Mouse (Mus musculus) liver, embryonic 12.5 days (tissue): ENCODE measurements around the gene Sphk1. TPM values are rescaled to one million over a fixed set of nuclear protein-coding genes. Genes with fewer than 3 reads are reported as not detected.

ENCODE experiments used
- ATAC-seq: fragments of 200-750 bp; cut with Nextera tagmentation; 2 replicates; pipeline ENCODE4 v1.8.0; 2017; ENCODE audit warnings: moderate number of reproducible peaks, mild to moderate bottlenecking, moderate library complexity
- H3K27ac ChIP-seq: fragments of 300-500 bp; sonication (generic); 2 replicates; pipeline ENCODE4 v1.5.1; 2016; ENCODE audit warnings: mild to moderate bottlenecking
- H3K27me3 ChIP-seq: fragments of 300-500 bp; sonication (generic); replicated peaks from 2 replicates; pipeline ENCODE4 v1.6.1; 2016; ENCODE audit warnings: mild to moderate bottlenecking, moderate library complexity
- H3K36me3 ChIP-seq: fragments of 300-500 bp; sonication (generic); 2 replicates; pipeline ENCODE4 v1.6.1; 2016; ENCODE audit warnings: mild to moderate bottlenecking, moderate library complexity
- H3K4me1 ChIP-seq: fragments of 300-500 bp; sonication (generic); 2 replicates; pipeline ENCODE4 v1.6.1; 2016
- H3K4me2 ChIP-seq: fragments of 300-500 bp; sonication (generic); 2 replicates; pipeline ENCODE4 v1.6.1; 2016; ENCODE audit warnings: mild to moderate bottlenecking, moderate library complexity
- H3K4me3 ChIP-seq: fragments of 300-500 bp; sonication (generic); 2 replicates; pipeline ENCODE4 v1.5.1; 2016; ENCODE audit warnings: mild to moderate bottlenecking, moderate library complexity
- H3K9ac ChIP-seq: fragments of 300-500 bp; sonication (generic); 2 replicates; pipeline ENCODE4 v1.6.1; 2016; ENCODE audit warnings: mild to moderate bottlenecking, moderate library complexity
- H3K9me3 ChIP-seq: fragments of 300-500 bp; sonication (generic); replicated peaks from 2 replicates; pipeline ENCODE4 v1.6.1; 2016; ENCODE audit warnings: mild to moderate bottlenecking, moderate library complexity
- WGBS: fragments of 180-500 bp; shearing (Covaris S2); methylation state at CpG from one replicate; pipeline ENCODE4 v1.1.7; 2016; ENCODE audit not compliant: insufficient replicate concordance; 5-methylcytosine and 5-hydroxymethylcytosine counted together
- polyA plus RNA-seq: library from polyadenylated mRNA; unstranded; fragments of >200 nt; fragmentation: Nextera tagmentation; extraction: Ambion mirVana; gene quantifications from 2 replicates; pipeline ENCODE4 v1.2.1, GENCODE M21; 2016

Sphk1 gene
- polyA plus RNA-seq, 1 experiment from 2014 or later = 26.9 TPM

GRCm38 (mm10) chr11:116548780-116549179 is 18.1 kb downstream of the Sphk1 start:
- H3K9me3 ChIP-seq = no peaks in the 10 kb centered on the region
- ATAC-seq = no peak
- peaks cover 66% of the 10 kb centered on the region for H3K4me1 ChIP-seq
- peaks cover 54% of the 10 kb centered on the region for H3K36me3 ChIP-seq
- peak overlapping the region; percentile 90 for H3K27ac ChIP-seq
- H3K4me3 ChIP-seq = peak overlapping the region; percentile 22; the same call in 1 of the 2 replicates
- H3K4me2 ChIP-seq = peak overlapping the region; percentile 68
- peak overlapping the region; percentile 66; the same call in 1 of the 2 replicates for H3K9ac ChIP-seq
- WGBS = 88% methylated on average over 9 of the region's 9 CpGs
- H3K27me3 ChIP-seq = no peaks in the 10 kb centered on the region

GRCm38 (mm10) chr11:116549273-116550038 is 18.7 kb downstream of the Sphk1 start:
- Histone ChIP-seq H3K4me1 (peaks cover 73% of the 10 kb centered on the region), H3K9ac (peak overlapping the region; percentile 66), H3K4me3 (peak overlapping the region; percentile 22), H3K9me3 (no peaks in the 10 kb centered on the region), H3K27me3 (no peaks in the 10 kb centered on the region), H3K4me2 (peak overlapping the region; percentile 68), H3K36me3 (peaks cover 47% of the 10 kb centered on the region), H3K27ac (peak overlapping the region; percentile 90)
- ATAC-seq = peak; percentile 92
- 40% methylated on average over 11 of the region's 11 CpGs for WGBS

- ATAC-seq = no peak
- Histone ChIP-seq H3K27me3 (no peaks in the 10 kb centered on the region), H3K27ac (peak overlapping the region; percentile 90), H3K9ac (peak overlapping the region; percentile 66; the same call in 1 of the 2 replicates), H3K4me2 (peak overlapping the region; percentile 68), H3K4me1 (peaks cover 86% of the 10 kb centered on the region), H3K9me3 (no peaks in the 10 kb centered on the region), H3K4me3 (no peak overlapping the region), H3K36me3 (peaks cover 34% of the 10 kb centered on the region)
- WGBS = 48% methylated on average over 7 of the region's 7 CpGs
Observed at GRCm38 (mm10) chr11:116550748-116551147, 20.0 kb downstream of the Sphk1 start.

- Histone ChIP-seq H3K4me1 (peaks cover 96% of the 10 kb centered on the region), H3K4me2 (no peak overlapping the region), H3K36me3 (peaks cover 19% of the 10 kb centered on the region), H3K27me3 (no peaks in the 10 kb centered on the region), H3K9ac (0 out of 2 replicates have a peak overlapping the region, but pooled peaks have one; percentile 15), H3K9me3 (no peaks in the 10 kb centered on the region), H3K27ac (peak overlapping the region; percentile 90; the same call in 1 of the 2 replicates), H3K4me3 (no peak overlapping the region)
- no peak for ATAC-seq
- 89% methylated on average over 1 of the region's 1 CpGs for WGBS
Observed at GRCm38 (mm10) chr11:116552194-116552593, 21.5 kb downstream of the Sphk1 start.

- Histone ChIP-seq H3K9ac (no peak overlapping the region), H3K36me3 (0 out of 2 replicates have a peak, but pooled peaks cover 4% of the 10 kb centered on the region), H3K27ac (peak overlapping the region; percentile 23; the same call in 1 of the 2 replicates), H3K9me3 (no peaks in the 10 kb centered on the region), H3K4me2 (no peak overlapping the region), H3K27me3 (no peaks in the 10 kb centered on the region), H3K4me1 (peaks cover 88% of the 10 kb centered on the region), H3K4me3 (no peak overlapping the region)
- ATAC-seq = no peak
- 19% methylated on average over 12 of the region's 12 CpGs for WGBS
Observed at GRCm38 (mm10) chr11:116554171-116554878, 23.6 kb downstream of the Sphk1 start.

- Histone ChIP-seq H3K36me3 (0 out of 2 replicates have a peak, but pooled peaks cover 4% of the 10 kb centered on the region), H3K27me3 (no peaks in the 10 kb centered on the region), H3K4me3 (no peak overlapping the region), H3K27ac (no peak overlapping the region), H3K4me1 (peaks cover 80% of the 10 kb centered on the region), H3K9ac (no peak overlapping the region), H3K9me3 (no peaks in the 10 kb centered on the region), H3K4me2 (no peak overlapping the region)
- 40% methylated on average over 1 of the region's 1 CpGs for WGBS
- ATAC-seq = no peak
Observed at GRCm38 (mm10) chr11:116555572-116555971, 24.8 kb downstream of the Sphk1 start.

GRCm38 (mm10) chr11:116556308-116556707 is 25.6 kb downstream of the Sphk1 start:
- H3K4me3 ChIP-seq = no peak overlapping the region
- no peak overlapping the region for H3K4me2 ChIP-seq
- H3K36me3 ChIP-seq = 0 out of 2 replicates have a peak, but pooled peaks cover 4% of the 10 kb centered on the region
- H3K9me3 ChIP-seq = no peaks in the 10 kb centered on the region
- no peak overlapping the region; the same call in 1 of the 2 replicates for H3K27ac ChIP-seq
- H3K9ac ChIP-seq = no peak overlapping the region
- no peaks in the 10 kb centered on the region for H3K27me3 ChIP-seq
- H3K4me1 ChIP-seq = peaks cover 72% of the 10 kb centered on the region
- WGBS = 62% methylated on average over 6 of the region's 6 CpGs
- no peak for ATAC-seq

GRCm38 (mm10) chr11:116565283-116566041 is 34.7 kb downstream of the Sphk1 start:
- Histone ChIP-seq H3K36me3 (no peaks in the 10 kb centered on the region), H3K4me3 (no peak overlapping the region), H3K4me2 (no peak overlapping the region), H3K9me3 (no peaks in the 10 kb centered on the region), H3K27ac (no peak overlapping the region), H3K4me1 (peaks cover 54% of the 10 kb centered on the region), H3K27me3 (no peaks in the 10 kb centered on the region), H3K9ac (no peak overlapping the region)
- WGBS = 65% methylated on average over 7 of the region's 7 CpGs
- peak; percentile 42 for ATAC-seq

- no peak overlapping the region for H3K4me2 ChIP-seq
- H3K27me3 ChIP-seq = no peaks in the 10 kb centered on the region
- ATAC-seq = no peak
- H3K27ac ChIP-seq = no peak overlapping the region
- peaks cover 6% of the 10 kb centered on the region; the same call in 1 of the 2 replicates for H3K36me3 ChIP-seq
- no peaks in the 10 kb centered on the region for H3K9me3 ChIP-seq
- peaks cover 74% of the 10 kb centered on the region for H3K4me1 ChIP-seq
- H3K9ac ChIP-seq = no peak overlapping the region
- no peak overlapping the region for H3K4me3 ChIP-seq
- WGBS = 89% methylated on average over 8 of the region's 8 CpGs
Observed at GRCm38 (mm10) chr11:116567531-116567930, 36.8 kb downstream of the Sphk1 start.

GRCm38 (mm10) chr11:116570821-116571220 is 40.1 kb downstream of the Sphk1 start:
- 81% methylated on average over 7 of the region's 7 CpGs for WGBS
- Histone ChIP-seq H3K4me3 (no peak overlapping the region), H3K4me1 (peaks cover 94% of the 10 kb centered on the region), H3K9me3 (no peaks in the 10 kb centered on the region), H3K4me2 (peak overlapping the region; percentile 80), H3K36me3 (peaks cover 6% of the 10 kb centered on the region; the same call in 1 of the 2 replicates), H3K9ac (peak overlapping the region; percentile 61), H3K27me3 (no peaks in the 10 kb centered on the region), H3K27ac (peak overlapping the region; percentile 97)
- ATAC-seq = no peak
